Mouse (Mus musculus) liver, postnatal 0 days (tissue): ENCODE measurements around the gene Slc43a2.

Source experiments
- CTCF ChIP-seq: sonication (generic); IDR thresholded peaks from 2 replicates; pipeline ENCODE4 v1.5.1; 2016; ENCODE audit warnings: antibody characterized with exemption, low read depth
- EP300 ChIP-seq: IDR thresholded peaks from 2 replicates; pipeline ENCODE4 v1.6.1; 2016; ENCODE audit warnings: antibody characterized with exemption, low read depth, mild to moderate bottlenecking

DNA sequence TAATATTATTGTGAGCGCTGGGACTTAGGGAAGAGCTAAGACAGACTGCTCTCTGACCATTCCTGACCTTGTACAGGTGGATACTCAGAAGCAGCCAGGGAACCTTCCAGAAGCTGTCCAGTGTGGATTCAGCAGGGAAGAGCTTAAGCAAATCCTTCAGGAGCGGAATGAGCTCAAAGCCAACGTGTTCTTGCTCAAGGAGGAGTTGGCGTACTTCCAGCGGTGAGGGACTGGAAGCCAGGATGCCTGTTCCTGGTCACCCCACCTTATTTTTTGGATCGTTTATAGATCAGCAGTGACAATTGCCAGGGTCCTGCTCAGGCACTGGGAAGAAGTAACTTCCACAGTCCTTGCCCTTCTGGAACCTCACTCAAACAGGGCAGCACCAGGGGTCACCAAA, 20.3 kb upstream of the Slc43a2 start:
- TF ChIP-seq CTCF (no peak), EP300 (no peak)
